Mouse (Mus musculus): ENCODE results near the gene Tenm2. TPM values are rescaled to one million over a fixed set of nuclear protein-coding genes. Genes with fewer than 3 reads are reported as not detected.

Tenm2 gene
- polyA plus RNA-seq, 1 experiment from 2014 or later: 0.28 TPM

- no peak for DNase-seq
- WGBS: 85% methylated on average over 6 of the region's 6 CpGs
- Histone ChIP-seq H3K4me2 (no peak overlapping the region), H3K4me1 (ENCODE audit: insufficient read depth) (no peaks in the 10 kb centered on the region), H3K36me3 (ENCODE audit: insufficient read depth) (no peaks in the 10 kb centered on the region), H3K4me3 (ENCODE audit: low read depth, low read length) (no peak overlapping the region), H3K27me3 (ENCODE audit: insufficient read depth, low read length) (no peaks in the 10 kb centered on the region), H3K9me3 (ENCODE audit: low read depth, low read length) (no peaks in the 10 kb centered on the region), H3K9ac (no peak overlapping the region), H3K27ac (ENCODE audit: low read depth) (no peak overlapping the region)
- ATAC-seq (ENCODE audit: insufficient read depth): no peak
- TF ChIP-seq CTCF (IDR thresholded peaks at IDR 0.05; ENCODE audit: low read depth): no peak
Measured at GRCm38 (mm10) chr11:36492274-36492673, 743.5 kb downstream of the Tenm2 start.

DNA sequence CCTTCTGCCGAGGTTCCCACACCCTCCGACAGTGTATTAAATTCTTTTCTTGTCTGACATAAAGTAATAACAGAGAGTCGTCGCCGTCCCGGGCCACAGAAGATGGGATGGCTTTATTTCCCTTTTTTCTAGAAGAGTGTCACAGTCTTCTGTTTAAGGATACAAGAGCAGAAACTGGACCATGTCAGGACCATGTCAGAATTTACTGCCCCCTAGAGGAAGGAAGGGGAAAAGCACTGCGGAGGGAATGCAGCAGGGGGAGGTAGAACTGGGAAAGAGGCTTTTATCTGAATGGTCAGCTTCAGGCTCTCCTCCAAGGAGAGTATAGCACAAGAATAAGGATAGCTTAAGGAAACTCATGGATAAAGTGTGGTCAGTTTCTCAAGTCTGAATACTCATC, 745.7 kb downstream of the Tenm2 start:
- Histone ChIP-seq H3K4me2 (no peak overlapping the region), H3K4me1 (ENCODE audit: insufficient read depth) (no peaks in the 10 kb centered on the region), H3K36me3 (ENCODE audit: insufficient read depth) (no peaks in the 10 kb centered on the region), H3K4me3 (ENCODE audit: low read depth, low read length) (no peak overlapping the region), H3K27ac (ENCODE audit: low read depth) (no peak overlapping the region), H3K9ac (no peak overlapping the region), H3K27me3 (ENCODE audit: insufficient read depth, low read length) (peaks cover 3% of the 10 kb centered on the region; the same call in 1 of the 2 replicates), H3K9me3 (ENCODE audit: low read depth, low read length) (no peaks in the 10 kb centered on the region)
- DNase-seq (peak; percentile 65), ATAC-seq (ENCODE audit: insufficient read depth) (no peak)
- TF ChIP-seq CTCF (IDR thresholded peaks at IDR 0.05; ENCODE audit: low read depth): peak; percentile 74
- WGBS: 60% methylated on average over 7 of the region's 7 CpGs

GRCm38 (mm10) chr11:36488666-36489065, 747.1 kb downstream of the Tenm2 start:
- Histone ChIP-seq H3K27ac (ENCODE audit: low read depth) (no peak overlapping the region), H3K4me3 (ENCODE audit: low read depth, low read length) (no peak overlapping the region), H3K9ac (no peak overlapping the region), H3K4me1 (ENCODE audit: insufficient read depth) (no peaks in the 10 kb centered on the region), H3K9me3 (ENCODE audit: low read depth, low read length) (no peaks in the 10 kb centered on the region), H3K36me3 (ENCODE audit: insufficient read depth) (no peaks in the 10 kb centered on the region), H3K4me2 (no peak overlapping the region), H3K27me3 (ENCODE audit: insufficient read depth, low read length) (peaks cover 12% of the 10 kb centered on the region; the same call in 1 of the 2 replicates)
- no peak for DNase-seq
- no peak for TF ChIP-seq CTCF (IDR thresholded peaks at IDR 0.05; ENCODE audit: low read depth)
- ATAC-seq (ENCODE audit: insufficient read depth): no peak
- WGBS: 69% methylated on average over 4 of the region's 4 CpGs

- Histone ChIP-seq H3K27ac (ENCODE audit: low read depth) (no peak overlapping the region), H3K4me1 (ENCODE audit: insufficient read depth) (no peaks in the 10 kb centered on the region), H3K27me3 (ENCODE audit: insufficient read depth, low read length) (peaks cover 12% of the 10 kb centered on the region; the same call in 1 of the 2 replicates), H3K36me3 (ENCODE audit: insufficient read depth) (no peaks in the 10 kb centered on the region), H3K9ac (no peak overlapping the region), H3K4me2 (peak overlapping the region; percentile 15; the same call in 1 of the 2 replicates), H3K9me3 (ENCODE audit: low read depth, low read length) (no peaks in the 10 kb centered on the region), H3K4me3 (ENCODE audit: low read depth, low read length) (no peak overlapping the region)
- DNase-seq (no peak), ATAC-seq (ENCODE audit: insufficient read depth) (no peak)
- 24% methylated on average over 12 of the region's 12 CpGs for WGBS
- no peak for TF ChIP-seq CTCF (IDR thresholded peaks at IDR 0.05; ENCODE audit: low read depth)
Measured at GRCm38 (mm10) chr11:36486092-36486491, 749.7 kb downstream of the Tenm2 start.

- H3K4me3 ChIP-seq (ENCODE audit: low read depth, low read length): no peak overlapping the region
- no peak overlapping the region for H3K9ac ChIP-seq
- H3K9me3 ChIP-seq (ENCODE audit: low read depth, low read length): no peaks in the 10 kb centered on the region
- no peak overlapping the region for H3K4me2 ChIP-seq
- no peak overlapping the region for H3K27ac ChIP-seq (ENCODE audit: low read depth)
- H3K4me1 ChIP-seq (ENCODE audit: insufficient read depth): no peaks in the 10 kb centered on the region
- DNase-seq: no peak
- no peak for ATAC-seq (ENCODE audit: insufficient read depth)
- TF ChIP-seq CTCF (IDR thresholded peaks at IDR 0.05; ENCODE audit: low read depth): no peak
- no peaks in the 10 kb centered on the region for H3K36me3 ChIP-seq (ENCODE audit: insufficient read depth)
- peaks cover 12% of the 10 kb centered on the region; the same call in 1 of the 2 replicates for H3K27me3 ChIP-seq (ENCODE audit: insufficient read depth, low read length)
- WGBS: 41% methylated on average over 8 of the region's 8 CpGs
Measured at GRCm38 (mm10) chr11:36484466-36485069, 751.2 kb downstream of the Tenm2 start.

GRCm38 (mm10) chr11:36482136-36482535, 753.6 kb downstream of the Tenm2 start:
- H3K27ac ChIP-seq (ENCODE audit: low read depth): no peak overlapping the region
- ATAC-seq (ENCODE audit: insufficient read depth) (peak; percentile 74; the same call in 1 of the 2 replicates), DNase-seq (peak; percentile 64)
- no peak overlapping the region for H3K4me2 ChIP-seq
- no peaks in the 10 kb centered on the region for H3K4me1 ChIP-seq (ENCODE audit: insufficient read depth)
- TF ChIP-seq CTCF (IDR thresholded peaks at IDR 0.05; ENCODE audit: low read depth): no peak
- no peak overlapping the region for H3K4me3 ChIP-seq (ENCODE audit: low read depth, low read length)
- no peak overlapping the region for H3K9ac ChIP-seq
- H3K9me3 ChIP-seq (ENCODE audit: low read depth, low read length): no peaks in the 10 kb centered on the region
- 43% methylated on average over 8 of the region's 8 CpGs for WGBS
- peaks cover 12% of the 10 kb centered on the region; the same call in 1 of the 2 replicates for H3K27me3 ChIP-seq (ENCODE audit: insufficient read depth, low read length)
- H3K36me3 ChIP-seq (ENCODE audit: insufficient read depth): no peaks in the 10 kb centered on the region

- Histone ChIP-seq H3K4me3 (ENCODE audit: low read depth, low read length) (no peak overlapping the region), H3K36me3 (ENCODE audit: insufficient read depth) (no peaks in the 10 kb centered on the region), H3K4me1 (ENCODE audit: insufficient read depth) (no peaks in the 10 kb centered on the region), H3K4me2 (no peak overlapping the region), H3K9ac (no peak overlapping the region), H3K9me3 (ENCODE audit: low read depth, low read length) (no peaks in the 10 kb centered on the region), H3K27me3 (ENCODE audit: insufficient read depth, low read length) (peaks cover 12% of the 10 kb centered on the region; the same call in 1 of the 2 replicates), H3K27ac (ENCODE audit: low read depth) (no peak overlapping the region)
- TF ChIP-seq CTCF (IDR thresholded peaks at IDR 0.05; ENCODE audit: low read depth): no peak
- ATAC-seq (ENCODE audit: insufficient read depth) (peak; percentile 91), DNase-seq (peak; percentile 76)
- 25% methylated on average over 7 of the region's 7 CpGs for WGBS
Measured at GRCm38 (mm10) chr11:36481524-36481923, 754.2 kb downstream of the Tenm2 start.
